Mouse (Mus musculus) stomach, embryonic 16.5 days (tissue): ENCODE data around the gene Kctd19. TPM values are rescaled to one million over a fixed set of nuclear protein-coding genes. Genes with fewer than 3 reads are reported as not detected.

ENCODE experiments used
- ATAC-seq: fragments of 200-750 bp; cut with Nextera tagmentation; 2 replicates; pipeline ENCODE4 v1.8.0; 2017; ENCODE audit warnings: moderate number of reproducible peaks, moderate TSS enrichment; ENCODE audit not compliant: insufficient read depth, low FRiP score
- H3K27ac ChIP-seq: fragments of 300-500 bp; sonication (generic); 2 replicates; pipeline ENCODE4 v1.5.1; 2014; ENCODE audit warnings: low read length
- H3K27me3 ChIP-seq: fragments of 300-500 bp; sonication (generic); 2 replicates; pipeline ENCODE4 v1.6.1; 2014; ENCODE audit warnings: low read length, control low read depth, mixed read lengths; ENCODE audit not compliant: control insufficient read depth, insufficient read depth
- H3K36me3 ChIP-seq: fragments of 300-500 bp; sonication (generic); 2 replicates; pipeline ENCODE4 v1.6.1; 2014; ENCODE audit warnings: low read length; ENCODE audit not compliant: control insufficient read depth, insufficient read depth
- H3K4me1 ChIP-seq: fragments of 300-500 bp; sonication (generic); 2 replicates; pipeline ENCODE4 v1.6.1; 2014; ENCODE audit warnings: low read length, control low read depth, mixed read lengths; ENCODE audit not compliant: control insufficient read depth, insufficient read depth
- H3K4me2 ChIP-seq: fragments of 300-500 bp; sonication (generic); 2 replicates; pipeline ENCODE4 v1.6.1; 2014; ENCODE audit warnings: low read depth, low read length, mixed read lengths
- H3K4me3 ChIP-seq: fragments of 300-500 bp; sonication (generic); replicated peaks from 2 replicates; pipeline ENCODE4 v1.5.1; 2014; ENCODE audit warnings: mild to moderate bottlenecking, low read length
- H3K9ac ChIP-seq: fragments of 300-500 bp; sonication (generic); 2 replicates; pipeline ENCODE4 v1.6.1; 2014; ENCODE audit warnings: low read length
- H3K9me3 ChIP-seq: fragments of 300-500 bp; sonication (generic); replicated peaks from 2 replicates; pipeline ENCODE4 v1.6.1; 2016; ENCODE audit warnings: low read length, control low read depth; ENCODE audit not compliant: control insufficient read depth
- WGBS: fragments of 180-500 bp; shearing (Covaris S2); extraction: QIAGEN DNeasy Blood & Tissue Kit; methylation state at CpG from one replicate; pipeline ENCODE4 v1.1.7; 2014; 5-methylcytosine and 5-hydroxymethylcytosine counted together
- polyA plus RNA-seq: library from polyadenylated mRNA; unstranded; fragments of >200 nt; fragmentation: Nextera tagmentation; extraction: Ambion mirVana; gene quantifications from 2 replicates; pipeline ENCODE4 v1.2.1, GENCODE M21; 2015

The Kctd19 gene
- polyA plus RNA-seq, 1 experiment from 2014 or later, result not detected

DNA sequence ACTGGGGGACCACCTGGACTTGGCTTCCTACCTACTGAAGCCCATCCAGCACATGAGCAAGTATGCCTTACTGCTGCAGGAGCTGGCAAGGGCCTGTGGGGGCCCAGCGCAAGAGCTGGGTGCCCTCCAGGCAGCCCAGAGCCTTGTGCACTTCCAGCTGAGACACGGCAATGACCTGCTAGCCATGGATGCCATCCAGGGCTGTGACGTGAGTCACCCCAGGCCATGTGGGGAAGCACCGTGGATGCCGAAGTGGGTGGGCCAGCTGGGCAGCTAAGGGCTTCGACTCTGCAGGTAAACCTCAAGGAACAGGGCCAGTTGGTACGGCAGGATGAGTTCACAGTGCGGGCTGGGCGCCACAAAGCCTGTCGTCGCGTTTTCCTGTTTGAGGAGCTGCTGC is 33.0 kb downstream of the Kctd19 start:
- ATAC-seq, result no peak
- no peak overlapping the region for H3K4me2 ChIP-seq
- H3K4me1 ChIP-seq, result 0 out of 2 replicates have a peak, but pooled peaks cover 6% of the 10 kb centered on the region
- WGBS, result 76% methylated on average over 12 of the region's 12 CpGs
- H3K9ac ChIP-seq, result no peak overlapping the region
- H3K36me3 ChIP-seq, result no peaks in the 10 kb centered on the region
- H3K27ac ChIP-seq, result no peak overlapping the region
- H3K4me3 ChIP-seq, result no peak overlapping the region
- H3K27me3 ChIP-seq, result no peaks in the 10 kb centered on the region
- H3K9me3 ChIP-seq, result no peaks in the 10 kb centered on the region

DNA sequence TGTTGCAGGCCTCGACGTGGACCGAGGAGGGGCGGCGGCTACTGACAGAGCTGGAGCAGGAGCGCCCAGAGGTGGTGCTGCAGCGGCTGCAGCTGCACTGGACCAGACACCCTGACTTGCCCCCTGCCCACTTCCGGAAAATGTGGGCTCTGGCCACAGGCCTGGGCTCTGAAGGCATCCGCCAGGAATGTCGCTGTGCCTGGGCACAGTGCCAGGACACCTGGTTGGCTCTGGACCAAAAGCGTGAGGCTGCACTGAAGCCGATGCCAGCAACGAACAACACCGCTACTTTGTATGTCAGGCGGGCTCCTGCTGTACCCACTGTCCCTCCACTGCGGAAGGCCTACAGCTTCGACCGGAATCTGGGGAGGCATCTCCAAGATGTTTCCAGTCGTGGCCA is 34.6 kb downstream of the Kctd19 start:
- Histone ChIP-seq H3K4me3 (no peak overlapping the region), H3K4me1 (0 out of 2 replicates have a peak, but pooled peaks cover 6% of the 10 kb centered on the region), H3K27ac (no peak overlapping the region), H3K27me3 (no peaks in the 10 kb centered on the region), H3K4me2 (no peak overlapping the region), H3K9ac (no peak overlapping the region), H3K36me3 (no peaks in the 10 kb centered on the region), H3K9me3 (0 out of 2 replicates have a peak, but pooled peaks cover 5% of the 10 kb centered on the region)
- no peak for ATAC-seq
- WGBS, result 53% methylated on average over 19 of the region's 19 CpGs

DNA sequence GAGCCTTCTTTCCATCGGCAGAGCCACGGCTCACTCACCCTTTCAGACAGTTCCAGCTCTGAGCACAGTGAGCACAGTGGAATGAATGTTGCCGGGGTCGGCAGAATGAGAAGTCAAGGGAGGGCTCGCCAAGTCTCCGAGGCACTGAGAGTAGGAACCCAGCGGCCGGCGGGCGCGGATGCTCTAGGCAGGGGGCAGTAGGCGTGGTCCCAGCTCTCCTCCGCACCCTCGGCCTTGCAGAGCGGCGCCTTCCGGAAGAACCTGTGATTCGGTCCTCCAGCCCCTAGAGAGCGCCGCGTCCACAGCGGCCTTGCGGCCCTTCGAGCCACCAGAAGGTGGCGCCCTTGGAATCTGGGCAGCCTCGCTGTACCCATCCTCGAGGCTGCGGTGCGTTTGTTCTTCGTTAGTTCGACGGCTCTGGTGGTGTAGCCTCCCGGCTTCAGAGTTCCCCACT is 38.8 kb downstream of the Kctd19 start:
- ATAC-seq, result peak; percentile 29; the same call in 1 of the 2 replicates

DNA sequence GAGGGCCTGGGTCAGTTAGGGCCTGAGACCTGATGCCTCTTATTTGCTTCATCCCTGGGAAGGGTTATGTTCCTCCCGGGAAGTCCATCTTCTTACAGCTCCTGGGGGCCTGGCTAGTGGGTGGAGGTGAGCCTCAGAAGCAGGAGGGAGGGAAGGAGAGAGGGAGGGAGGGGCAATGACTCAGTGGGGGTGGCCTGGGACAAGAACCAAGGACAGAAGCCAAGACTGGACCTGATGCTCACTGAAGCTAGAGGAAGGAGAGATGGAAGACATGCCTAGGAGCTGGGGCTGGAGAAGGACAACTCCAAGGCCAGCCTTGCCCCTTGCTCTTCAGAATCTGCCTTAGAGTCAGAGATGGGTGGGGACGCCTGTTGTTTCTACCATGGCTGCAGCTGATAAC is 40.3 kb downstream of the Kctd19 start, which contains the start of gene Plekhg4:
TSS of gene Plekhg4 (plus strand) at position 243 of the 400 bp plus-strand sequence.
- Histone ChIP-seq H3K27me3 (no peaks in the 10 kb centered on the region), H3K9ac (no peak within 1 kb of the TSS), H3K27ac (no peak within 1 kb of the TSS), H3K4me1 (no peaks in the 10 kb centered on the region), H3K36me3 (no peaks in the 10 kb centered on the region), H3K4me2 (no peak within 1 kb of the TSS), H3K4me3 (no peak within 1 kb of the TSS), H3K9me3 (0 out of 2 replicates have a peak, but pooled peaks cover 5% of the 10 kb centered on the region)
- no peak for ATAC-seq
- WGBS, result 56% methylated on average over 2 of the region's 2 CpGs

More for the DNA sequence above, 38.8 kb downstream of the Kctd19 start:
- Histone ChIP-seq H3K27me3 (no peaks in the 10 kb centered on the region), H3K9ac (peak overlapping the region; percentile 51; the same call in 1 of the 2 replicates), H3K4me1 (0 out of 2 replicates have a peak, but pooled peaks cover 6% of the 10 kb centered on the region), H3K4me3 (peak overlapping the region; percentile 26), H3K4me2 (peak overlapping the region; percentile 48), H3K36me3 (no peaks in the 10 kb centered on the region), H3K27ac (no peak overlapping the region), H3K9me3 (0 out of 2 replicates have a peak, but pooled peaks cover 5% of the 10 kb centered on the region)
- whole genome bisulfite sequencing, result 29% methylated on average over 33 of the region's 33 CpGs

DNA sequence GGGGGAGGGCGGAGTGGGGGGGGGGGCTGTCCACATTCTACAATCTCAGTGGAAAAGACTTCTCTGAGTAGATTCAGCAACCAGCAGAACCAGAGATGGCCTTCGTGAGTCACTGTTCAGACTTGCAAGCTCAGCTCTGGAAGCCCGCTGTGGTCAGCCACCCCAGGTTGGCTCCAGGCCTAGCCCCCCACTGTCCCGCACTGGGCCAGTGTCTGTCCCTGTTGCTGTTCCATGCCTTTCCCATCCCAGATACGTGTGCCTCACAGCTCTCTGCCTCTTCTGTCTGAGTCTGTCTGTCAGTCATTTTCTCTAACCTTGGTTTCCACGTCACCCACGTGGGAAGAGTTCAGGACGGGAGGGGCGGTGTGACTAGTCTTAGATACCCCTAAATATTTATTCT is 40.8 kb downstream of the Kctd19 start:
- Histone ChIP-seq H3K9ac (no peak overlapping the region), H3K9me3 (0 out of 2 replicates have a peak, but pooled peaks cover 5% of the 10 kb centered on the region), H3K4me3 (no peak overlapping the region), H3K36me3 (no peaks in the 10 kb centered on the region), H3K4me2 (no peak overlapping the region), H3K27me3 (no peaks in the 10 kb centered on the region), H3K27ac (no peak overlapping the region), H3K4me1 (no peaks in the 10 kb centered on the region)
- ATAC-seq, result no peak
- WGBS, result 80% methylated on average over 9 of the region's 9 CpGs

DNA sequence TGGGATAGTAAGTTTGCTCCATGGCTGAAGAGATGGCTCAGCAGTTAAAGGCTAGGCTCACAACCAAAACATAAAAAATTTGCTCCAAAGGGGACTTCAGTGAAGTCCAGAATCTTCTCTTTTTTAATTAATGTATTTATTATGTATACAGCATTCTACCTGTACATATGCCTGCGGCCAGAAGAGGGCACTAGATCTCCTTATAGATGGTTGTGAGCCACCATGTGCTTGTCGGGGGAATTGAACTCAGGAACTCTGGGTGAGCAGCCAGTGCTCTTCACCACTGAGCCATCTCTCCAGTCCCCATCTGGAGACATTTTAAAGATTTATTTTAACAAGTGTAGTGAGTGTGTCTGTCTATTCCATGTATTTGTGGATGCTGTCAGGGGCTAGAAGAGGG is 46.2 kb downstream of the Kctd19 start:
- no peak overlapping the region for H3K27ac ChIP-seq
- H3K4me2 ChIP-seq, result no peak overlapping the region
- no peak for ATAC-seq
- H3K4me1 ChIP-seq, result peaks cover 5% of the 10 kb centered on the region; the same call in 1 of the 2 replicates
- WGBS, result 71% methylated on average over 2 of the region's 2 CpGs
- H3K27me3 ChIP-seq, result no peaks in the 10 kb centered on the region
- H3K9ac ChIP-seq, result no peak overlapping the region
- no peaks in the 10 kb centered on the region for H3K36me3 ChIP-seq
- H3K9me3 ChIP-seq, result no peaks in the 10 kb centered on the region
- H3K4me3 ChIP-seq, result no peak overlapping the region

DNA sequence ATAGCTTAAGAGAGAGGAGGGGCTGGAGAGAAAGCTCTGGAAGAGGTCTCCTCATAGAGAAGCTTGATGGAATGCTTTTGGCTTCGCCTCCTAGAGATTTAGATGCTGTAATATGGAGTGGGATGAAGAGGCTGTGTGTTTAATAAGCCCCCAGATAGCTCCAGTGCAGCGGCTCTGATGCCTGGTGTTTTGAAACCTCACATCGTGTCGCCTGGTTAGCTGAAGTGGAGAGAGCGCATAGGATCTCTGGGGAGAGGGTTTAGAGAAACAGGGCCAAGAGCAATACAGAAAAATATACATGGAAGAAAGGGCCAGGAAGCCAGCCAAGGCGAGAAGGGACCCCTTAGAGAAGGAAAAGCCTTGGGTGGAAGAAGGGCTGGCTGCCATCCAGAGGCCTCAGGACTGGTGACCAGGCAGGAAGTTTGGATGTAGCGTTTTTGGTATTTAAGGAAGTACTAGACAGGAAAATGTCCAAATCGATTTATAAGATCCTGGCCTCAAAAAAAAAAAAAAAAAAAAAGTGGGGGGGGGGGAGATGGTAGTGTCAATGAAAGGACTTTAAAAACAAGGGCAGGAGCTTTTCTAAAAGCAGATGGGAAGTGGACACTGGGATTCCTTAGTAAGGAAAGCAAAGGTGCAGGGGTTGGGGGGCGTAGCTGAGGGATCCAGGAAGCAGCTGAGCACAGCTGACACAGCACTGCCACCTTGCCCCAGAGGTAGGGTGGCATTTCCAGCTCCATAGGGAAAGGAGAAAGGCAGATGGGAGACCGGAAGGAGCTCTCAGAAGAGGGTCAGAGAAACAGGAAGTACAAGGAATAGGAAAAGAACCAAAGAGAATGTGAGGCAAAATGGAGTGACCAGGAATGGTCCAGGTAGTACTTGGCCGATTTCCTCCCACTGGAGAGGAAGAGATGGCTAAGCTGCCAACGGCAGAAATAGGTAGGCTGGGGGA is 51.3 kb downstream of the Kctd19 start:
- no peak; the same call in 1 of the 2 replicates for ATAC-seq
- H3K9me3 ChIP-seq, result no peaks in the 10 kb centered on the region
- no peak overlapping the region for H3K4me3 ChIP-seq
- H3K36me3 ChIP-seq, result no peaks in the 10 kb centered on the region
- peak overlapping the region; percentile 69 for H3K27ac ChIP-seq
- H3K4me1 ChIP-seq, result peaks cover 5% of the 10 kb centered on the region; the same call in 1 of the 2 replicates
- H3K9ac ChIP-seq, result no peak overlapping the region
- no peak overlapping the region for H3K4me2 ChIP-seq
- 47% methylated on average over 12 of the region's 12 CpGs for WGBS
- H3K27me3 ChIP-seq, result no peaks in the 10 kb centered on the region

DNA sequence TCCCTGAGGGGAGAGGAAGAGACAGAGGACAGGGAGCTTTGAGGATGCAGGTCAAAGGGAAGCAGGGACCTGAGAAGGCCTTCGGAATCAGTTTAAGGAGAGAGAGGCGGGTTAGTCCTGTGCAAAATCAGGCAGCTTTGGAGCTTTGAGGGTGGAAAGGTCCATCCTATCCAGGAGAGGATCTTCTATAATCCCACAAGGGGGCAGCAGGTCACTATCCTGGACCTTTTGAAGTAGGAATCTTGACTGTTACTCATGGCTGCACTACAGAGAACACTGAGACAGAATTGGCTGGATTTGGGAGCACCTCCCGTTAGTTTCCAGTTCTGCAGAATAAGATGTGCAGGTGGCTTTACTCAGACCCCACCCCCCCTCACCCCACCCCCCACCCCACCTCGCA is 53.7 kb downstream of the Kctd19 start:
- H3K4me1 ChIP-seq, result peaks cover 5% of the 10 kb centered on the region; the same call in 1 of the 2 replicates
- no peak overlapping the region for H3K4me2 ChIP-seq
- no peaks in the 10 kb centered on the region for H3K27me3 ChIP-seq
- H3K9ac ChIP-seq, result no peak overlapping the region
- H3K27ac ChIP-seq, result no peak overlapping the region
- 40% methylated on average over 4 of the region's 4 CpGs for WGBS
- ATAC-seq, result no peak
- no peak overlapping the region for H3K4me3 ChIP-seq
- H3K36me3 ChIP-seq, result no peaks in the 10 kb centered on the region
- no peaks in the 10 kb centered on the region for H3K9me3 ChIP-seq

DNA sequence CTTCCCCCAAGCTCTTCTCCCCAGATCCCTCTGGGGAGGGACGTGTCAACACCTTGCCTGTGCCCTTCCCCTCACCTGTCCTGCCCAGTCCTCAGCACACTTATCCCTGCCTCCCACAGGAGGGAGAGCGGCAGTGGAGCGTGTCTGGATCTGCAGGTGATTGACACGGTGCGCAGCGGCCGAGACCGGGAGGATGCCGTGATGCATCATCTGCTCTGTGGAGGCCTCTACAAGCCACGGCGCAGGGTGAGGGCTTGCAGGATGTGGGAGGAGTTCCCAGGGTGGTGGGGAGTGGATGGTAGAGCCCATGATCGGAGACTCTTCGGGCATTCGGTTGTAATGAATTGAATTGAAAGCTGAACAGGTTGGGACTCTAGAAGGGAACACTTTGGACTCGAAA is 54.1 kb downstream of the Kctd19 start:
- Histone ChIP-seq H3K36me3 (no peaks in the 10 kb centered on the region), H3K9me3 (no peaks in the 10 kb centered on the region), H3K4me1 (peaks cover 5% of the 10 kb centered on the region; the same call in 1 of the 2 replicates), H3K9ac (no peak overlapping the region), H3K4me3 (no peak overlapping the region), H3K27ac (no peak overlapping the region), H3K27me3 (no peaks in the 10 kb centered on the region), H3K4me2 (no peak overlapping the region)
- 64% methylated on average over 15 of the region's 15 CpGs for WGBS
- ATAC-seq, result peak; percentile 38
